Mouse (Mus musculus): ENCODE data around the gene Ankrd39.

Gene Ankrd39

GRCm38 (mm10) chr1:36526903-36527302 lies 20.3 kb downstream of the Ankrd39 start:
- DNase-seq, result no peak

GRCm38 (mm10) chr1:36525774-36526173 lies 21.5 kb downstream of the Ankrd39 start:
- DNase-seq, result no peak

GRCm38 (mm10) chr1:36524058-36524457 lies 23.2 kb downstream of the Ankrd39 start:
- no peak for DNase-seq

GRCm38 (mm10) chr1:36523332-36524013 lies 23.8 kb downstream of the Ankrd39 start:
- DNase-seq, result no peak

DNA sequence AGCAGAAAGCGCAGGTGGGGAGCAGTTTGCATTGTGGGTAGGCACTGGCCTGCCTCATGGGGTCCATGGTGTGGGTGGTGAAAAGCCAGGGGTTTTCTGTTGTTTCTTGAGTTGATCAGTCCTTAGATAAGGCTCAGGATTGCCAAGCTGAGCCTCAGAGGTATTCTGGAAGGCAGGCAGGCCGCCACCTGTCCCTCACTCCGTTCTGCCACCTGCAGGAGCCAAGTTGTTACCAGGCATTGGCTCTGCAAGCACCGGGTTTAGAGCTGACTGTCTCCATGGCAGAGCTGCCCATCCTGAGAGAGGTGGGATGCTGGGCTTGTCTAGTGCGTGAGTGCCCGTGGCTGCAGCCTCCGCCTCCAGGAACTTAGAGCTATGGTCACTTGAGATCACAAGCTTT lies 25.0 kb downstream of the Ankrd39 start:
- DNase-seq, result no peak

GRCm38 (mm10) chr1:36519626-36520025 lies 27.6 kb downstream of the Ankrd39 start:
- no peak for DNase-seq

GRCm38 (mm10) chr1:36518259-36518658 lies 29.0 kb downstream of the Ankrd39 start:
- no peak for DNase-seq

DNA sequence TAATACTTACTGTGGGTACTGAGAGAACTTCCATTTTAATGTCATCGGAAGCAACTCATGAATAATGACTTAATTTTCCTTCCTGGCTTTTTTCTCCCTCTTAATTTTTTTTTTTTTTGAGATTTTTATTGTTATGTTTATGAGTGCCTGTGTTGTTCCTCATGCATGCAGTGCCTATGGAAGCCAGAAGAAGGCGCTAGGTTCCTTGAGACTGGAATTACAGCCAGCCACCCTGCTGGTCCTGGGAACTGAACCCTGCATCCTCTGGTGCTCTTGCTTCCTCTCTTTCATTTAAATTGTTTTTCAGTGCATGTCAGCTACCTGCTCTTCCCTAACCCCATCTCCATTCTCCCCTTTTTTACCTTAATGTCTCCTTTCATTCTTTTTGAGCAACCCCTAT lies 33.5 kb downstream of the Ankrd39 start:
- DNase-seq, result no peak

GRCm38 (mm10) chr1:36513310-36513709 lies 33.9 kb downstream of the Ankrd39 start:
- no peak for DNase-seq

- DNase-seq, result no peak
These were observed 34.3 kb downstream of the Ankrd39 start for GRCm38 (mm10) chr1:36512966-36513280.

GRCm38 (mm10) chr1:36512089-36512965 lies 34.9 kb downstream of the Ankrd39 start:
- peak; percentile 79 for DNase-seq

DNA sequence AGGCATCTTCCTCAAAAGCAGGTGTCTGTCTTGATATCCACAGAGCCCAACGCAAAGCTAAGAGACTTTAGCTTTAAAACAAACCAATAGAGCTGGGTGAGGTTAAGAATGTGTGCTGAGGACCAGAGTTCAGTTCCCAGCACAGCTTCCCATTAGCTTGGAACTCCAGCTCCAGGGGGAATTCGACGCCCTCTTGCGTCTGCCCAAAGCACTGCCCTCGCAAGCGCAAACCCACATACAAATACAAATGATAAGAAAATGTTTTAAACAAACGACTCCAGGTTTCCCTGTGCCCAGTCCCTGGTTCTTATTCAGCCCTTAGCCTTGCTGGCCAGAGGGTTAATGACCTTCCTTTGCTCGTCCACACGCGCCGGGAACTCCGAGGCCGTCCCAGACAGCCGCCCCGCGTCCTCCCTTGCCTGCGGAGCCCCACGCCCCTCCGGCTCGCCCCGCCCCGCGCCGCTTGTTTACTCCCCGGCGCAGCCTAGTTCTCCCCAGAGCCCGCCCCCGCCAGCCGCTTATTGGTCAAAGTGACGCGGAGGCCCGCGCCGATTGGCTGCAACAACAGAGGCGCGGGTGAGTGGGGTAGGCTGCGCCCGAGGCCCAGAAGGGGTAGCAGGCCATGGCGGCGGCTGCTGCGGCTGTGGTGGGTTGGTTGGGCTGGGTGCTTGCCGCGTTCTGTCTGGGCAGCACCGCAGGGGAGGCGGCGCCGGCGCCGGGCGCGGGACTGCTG lies 35.8 kb downstream of the Ankrd39 start, which contains the start of gene Cnnm3:
TSS of gene Cnnm3 (plus strand) at position 579 of the 733 bp plus-strand sequence.
- peak; percentile 99 for DNase-seq

- DNase-seq, result no peak
These were observed 39.0 kb downstream of the Ankrd39 start for GRCm38 (mm10) chr1:36508238-36508637.

- DNase-seq, result peak; percentile 57
These were observed 46.0 kb downstream of the Ankrd39 start for GRCm38 (mm10) chr1:36501261-36501660.

DNA sequence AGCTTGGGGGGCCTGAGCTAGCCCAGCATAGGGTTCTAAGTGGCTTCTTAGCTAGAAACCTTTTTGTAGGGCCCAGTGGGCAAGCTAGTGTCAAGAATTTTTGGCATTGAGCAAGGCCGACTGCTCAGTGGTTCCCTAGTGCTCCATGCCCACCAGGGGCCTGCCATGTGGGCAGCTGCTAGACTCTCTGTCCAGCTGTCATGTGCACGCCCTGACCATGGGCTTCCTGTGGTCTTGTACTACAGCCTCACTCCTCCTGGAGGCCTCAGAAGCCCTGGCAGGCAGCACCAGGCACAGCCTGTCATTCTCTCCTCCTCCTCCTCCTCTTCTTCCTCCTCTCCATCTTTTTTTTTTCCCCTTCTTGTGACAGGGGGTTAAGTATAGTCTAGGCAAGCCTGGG lies 49.9 kb downstream of the Ankrd39 start:
- DNase-seq, result no peak

GRCm38 (mm10) chr1:36496719-36497118 lies 50.5 kb downstream of the Ankrd39 start:
- DNase-seq, result no peak

GRCm38 (mm10) chr1:36493299-36493698 lies 53.9 kb downstream of the Ankrd39 start:
- no peak for DNase-seq

GRCm38 (mm10) chr1:36492416-36493139 lies 54.7 kb downstream of the Ankrd39 start:
- no peak for DNase-seq

- DNase-seq, result no peak
These were observed 57.6 kb downstream of the Ankrd39 start for GRCm38 (mm10) chr1:36489661-36490060.

All from right cerebral cortex, postnatal 25 days (tissue).